Mouse (Mus musculus) right cerebral cortex, postnatal 36 days (tissue): ENCODE data around the gene Parp16.
"Not testable (repeated sequence)": the region's sequence is repeated elsewhere in the genome, so short reads cannot be mapped to it uniquely, and the experiment has no call there.

ENCODE experiments used
- DNase-seq, 2 experiments: peaks; one replicate each; pipeline ENCODE4 v3.0.0; 2022; ENCODE audit warnings: low spot score in 2 of 2, mixed read lengths in 1 of 2

The Parp16 gene

DNA sequence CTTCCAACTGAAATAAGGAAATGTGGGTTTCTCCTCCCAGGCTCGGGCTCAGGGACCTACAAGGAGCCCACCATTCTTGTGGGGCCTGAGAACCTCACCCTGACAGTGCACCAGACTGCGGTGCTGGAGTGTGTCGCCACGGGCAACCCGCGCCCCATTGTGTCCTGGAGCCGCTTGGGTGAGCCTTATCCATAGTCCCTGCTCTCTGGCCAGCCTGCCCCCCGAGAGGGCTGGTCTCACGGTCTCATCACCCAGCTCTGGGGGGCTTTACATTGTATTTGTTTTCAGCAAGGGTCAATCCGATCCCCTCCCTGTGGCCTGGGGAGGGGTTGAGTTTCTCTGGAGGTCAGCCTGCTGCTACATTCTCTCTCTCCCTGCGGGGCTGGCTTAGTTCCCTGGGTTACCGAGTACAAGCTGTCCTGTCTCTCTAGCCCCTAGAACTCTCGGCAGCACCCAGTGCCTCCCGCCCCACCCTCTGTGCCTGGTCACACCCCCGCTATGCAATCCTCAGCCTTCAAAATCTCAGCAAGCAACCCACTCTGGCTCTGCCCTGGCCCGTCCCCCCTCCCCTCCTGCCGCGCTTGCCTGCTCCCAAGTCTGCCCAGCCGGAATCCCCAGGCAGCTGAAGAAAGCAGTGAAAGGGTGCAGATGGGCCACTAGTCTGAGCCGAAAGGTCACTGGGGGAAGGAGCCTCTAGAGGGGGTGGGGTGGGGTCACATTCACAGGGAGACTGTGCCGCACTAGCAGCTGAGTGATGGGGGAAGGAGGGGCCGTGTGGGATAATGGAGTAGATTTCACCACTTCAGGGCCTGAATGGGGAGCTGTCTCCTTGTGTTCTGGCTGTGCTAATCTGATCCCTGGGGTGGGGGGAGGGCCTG, 16.6 kb upstream of the Parp16 start:
- DNase-seq, result no peak

DNA sequence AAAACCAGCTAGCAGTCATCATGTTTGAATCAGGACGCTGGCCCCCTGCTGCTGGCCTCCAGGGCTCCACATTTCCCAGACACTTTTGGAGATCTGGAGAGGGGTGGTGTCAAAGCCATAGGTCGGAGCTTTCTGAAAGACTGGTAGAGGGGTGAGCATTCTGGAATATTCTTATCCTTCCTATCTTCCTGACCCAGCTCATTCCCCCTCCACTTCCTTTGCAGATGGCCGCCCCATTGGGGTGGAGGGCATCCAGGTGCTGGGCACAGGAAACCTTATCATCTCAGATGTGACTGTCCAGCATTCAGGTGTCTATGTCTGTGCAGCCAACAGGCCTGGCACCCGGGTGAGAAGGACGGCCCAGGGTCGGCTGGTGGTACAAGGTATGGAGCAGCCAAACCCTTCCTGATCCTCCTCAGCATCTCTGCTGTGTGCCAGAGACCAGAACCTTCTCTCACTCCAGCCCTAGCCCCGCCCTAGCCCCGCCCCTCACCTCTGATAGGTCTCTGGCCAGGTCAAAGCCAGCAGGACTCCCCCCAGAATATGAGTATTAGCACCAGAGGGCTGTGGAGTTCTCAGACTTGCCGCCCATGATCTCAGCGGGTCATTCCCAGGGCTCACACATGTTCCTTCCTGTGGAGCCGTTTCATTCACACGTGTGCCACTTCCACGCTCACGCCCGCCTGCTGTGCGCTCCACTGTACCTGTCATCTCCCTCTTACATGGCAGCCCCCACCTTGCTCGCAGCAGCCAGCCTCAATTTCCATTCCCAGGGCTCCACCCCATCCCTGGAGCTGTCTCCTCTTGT, 15.1 kb upstream of the Parp16 start:
- DNase-seq, result no peak

DNA sequence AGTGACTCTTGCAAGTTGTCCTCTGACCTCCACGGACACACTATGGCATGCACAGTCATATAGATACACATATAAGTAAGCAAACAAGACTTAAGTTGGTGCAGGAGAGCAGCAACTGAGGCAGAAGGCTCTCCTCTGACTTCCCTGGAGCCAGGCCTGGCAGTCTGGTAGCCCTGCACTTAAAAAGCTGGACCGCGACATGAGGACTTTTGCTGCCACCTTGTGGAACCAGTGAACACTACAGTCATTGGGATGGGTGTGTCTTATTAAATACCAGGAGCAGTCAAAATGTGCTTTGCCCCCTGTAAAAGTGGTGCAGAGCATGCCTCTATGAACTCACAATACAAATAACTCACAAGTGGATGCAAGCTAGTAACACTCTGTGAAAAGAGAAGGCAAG, 6.6 kb upstream of the Parp16 start:
- DNase-seq, result peak; percentile 75

DNA sequence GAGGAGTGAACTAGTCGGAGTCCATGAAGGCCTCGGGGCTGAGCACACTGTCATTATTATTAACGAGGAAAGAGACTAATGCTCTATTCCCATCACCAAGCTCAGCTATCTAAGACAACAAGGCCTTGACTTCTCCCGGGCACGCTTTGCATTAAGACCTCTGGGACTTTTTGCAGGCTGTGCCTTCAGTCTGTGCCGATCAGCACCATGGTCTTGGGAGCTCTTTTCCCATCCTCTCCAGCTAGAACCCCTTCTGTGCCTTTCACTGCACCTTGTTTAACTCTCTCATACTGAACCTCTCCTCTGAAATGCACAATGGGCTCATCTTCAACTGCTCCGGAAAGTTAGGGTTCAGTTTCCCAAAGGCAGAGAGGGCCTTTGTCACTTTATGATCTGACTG, 4.8 kb upstream of the Parp16 start:
- DNase-seq, result no peak

DNA sequence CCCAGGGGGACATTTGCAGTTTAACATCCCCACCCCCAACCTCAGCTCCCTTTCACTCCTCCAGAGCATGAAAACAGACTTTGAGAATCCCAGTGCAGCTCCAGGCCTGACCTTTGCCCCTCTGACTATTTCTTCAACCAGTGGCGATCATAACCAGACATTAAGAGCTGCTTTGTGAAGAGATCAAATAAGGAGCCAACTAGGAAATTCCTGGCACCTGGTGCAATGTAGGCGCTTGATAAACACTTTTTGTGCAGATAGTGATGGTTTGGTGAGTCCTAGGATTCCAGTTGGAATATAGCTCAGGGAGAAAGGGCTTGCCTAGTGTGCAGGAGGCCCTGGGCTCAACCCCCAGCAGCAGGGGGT, 3.8 kb upstream of the Parp16 start:
- no peak for DNase-seq

DNA sequence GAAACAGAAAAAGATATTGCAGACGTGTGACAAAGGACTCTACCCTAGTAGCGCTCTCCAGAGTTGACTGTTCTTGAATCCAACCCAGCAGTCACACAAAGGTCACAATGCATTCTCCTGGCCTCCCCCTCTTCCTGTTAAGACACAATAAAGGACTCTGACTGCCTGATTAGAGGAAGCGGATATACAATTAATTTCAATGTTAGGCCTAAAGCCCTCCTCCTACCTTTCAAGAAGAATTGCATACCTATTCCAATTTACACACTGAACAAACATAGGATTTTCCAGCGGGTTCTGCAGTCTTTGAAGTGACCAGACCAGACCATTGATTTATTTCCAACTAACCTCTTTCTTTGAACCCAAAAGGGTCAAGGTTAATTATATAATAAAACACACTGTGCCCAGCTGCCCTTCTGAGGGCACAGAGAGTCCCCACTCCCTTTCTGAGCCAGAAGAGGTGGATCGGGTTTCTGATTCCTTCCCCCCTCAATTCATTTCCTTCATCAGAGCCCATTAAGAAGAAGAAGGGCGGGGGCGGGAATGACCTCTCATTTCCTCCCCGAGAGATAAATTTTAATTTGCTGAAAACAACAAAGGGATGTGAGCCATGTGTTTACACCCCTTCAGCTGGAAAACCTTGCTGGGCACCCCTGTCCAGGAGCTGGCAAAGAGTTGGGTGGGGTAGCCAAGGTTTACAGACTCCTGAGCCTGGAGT, 3.2 kb upstream of the Parp16 start:
- DNase-seq, result no peak

DNA sequence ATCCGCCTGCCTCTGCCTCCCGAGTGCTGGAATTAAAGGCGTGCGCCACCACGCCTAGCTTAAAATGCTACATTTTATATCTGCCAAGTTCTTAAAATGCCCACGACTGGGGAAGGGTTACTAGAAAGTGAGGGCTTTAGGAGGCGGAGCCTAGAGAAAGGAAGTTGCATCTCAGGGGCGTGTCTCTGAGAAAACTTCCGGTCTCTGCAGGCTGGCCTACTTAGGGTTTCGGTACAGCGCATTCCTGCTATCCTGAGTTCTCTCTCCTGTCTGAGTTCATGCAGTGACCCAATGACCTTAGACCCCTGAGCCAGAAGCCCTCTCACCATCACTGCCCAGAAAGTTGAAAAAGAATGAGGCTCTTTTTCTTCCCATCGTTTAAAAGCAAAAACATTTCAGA, 1.9 kb upstream of the Parp16 start:
- DNase-seq, result no peak

DNA sequence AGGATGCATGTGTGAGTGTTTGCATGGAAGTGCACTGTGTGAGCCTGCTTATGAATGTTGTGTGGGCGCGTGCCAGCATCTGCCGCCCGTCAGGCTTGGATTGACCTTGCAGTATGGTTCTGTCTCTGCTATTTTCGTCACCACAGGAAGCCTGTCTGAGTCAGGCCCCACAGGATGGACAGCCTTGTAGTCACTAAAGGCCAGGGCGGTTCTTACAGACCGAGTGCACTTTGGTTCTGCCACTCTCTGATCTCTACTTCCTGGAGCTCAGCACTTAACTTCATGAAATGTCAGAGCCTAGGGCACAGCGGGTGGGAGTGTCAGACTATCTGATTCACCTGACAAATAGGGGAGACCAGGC, 448 bp downstream of the Parp16 start:
- no peak for DNase-seq

DNA sequence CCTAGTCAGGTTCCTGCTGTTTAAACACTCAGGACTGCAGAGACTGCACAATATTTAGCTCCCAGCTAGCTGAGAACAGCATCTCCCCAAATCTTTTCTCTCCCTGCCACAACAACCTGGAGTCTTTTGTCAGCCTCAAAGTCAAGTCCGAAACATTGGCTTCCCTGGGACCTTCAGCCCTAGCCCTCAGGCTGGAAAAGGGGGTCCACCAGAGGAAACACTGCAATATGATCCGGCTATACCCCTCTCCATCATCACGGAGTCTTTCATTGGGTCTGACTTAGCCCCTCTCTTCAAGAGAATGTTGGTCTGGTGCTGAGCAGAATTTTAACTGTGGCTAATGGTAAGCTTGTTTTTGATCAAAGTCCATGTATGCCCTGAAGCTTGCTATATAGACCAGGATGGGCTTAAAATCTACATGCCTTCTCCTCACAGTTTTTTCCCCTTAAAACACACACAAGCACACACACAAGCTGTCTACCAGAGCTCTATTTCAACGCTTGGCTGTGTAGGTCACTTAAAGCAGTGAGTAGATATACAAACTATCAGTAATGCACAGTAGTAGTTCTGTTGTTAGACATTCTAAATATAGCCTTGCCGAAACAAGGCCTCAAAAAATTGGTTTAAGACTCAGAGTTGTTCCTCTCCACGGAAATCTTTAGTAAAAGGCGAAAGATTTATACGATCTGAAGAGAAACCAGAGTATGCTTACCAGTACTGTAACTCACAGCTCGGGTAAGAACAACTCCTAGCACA, 1.0 kb downstream of the Parp16 start:
- DNase-seq, result no peak

DNA sequence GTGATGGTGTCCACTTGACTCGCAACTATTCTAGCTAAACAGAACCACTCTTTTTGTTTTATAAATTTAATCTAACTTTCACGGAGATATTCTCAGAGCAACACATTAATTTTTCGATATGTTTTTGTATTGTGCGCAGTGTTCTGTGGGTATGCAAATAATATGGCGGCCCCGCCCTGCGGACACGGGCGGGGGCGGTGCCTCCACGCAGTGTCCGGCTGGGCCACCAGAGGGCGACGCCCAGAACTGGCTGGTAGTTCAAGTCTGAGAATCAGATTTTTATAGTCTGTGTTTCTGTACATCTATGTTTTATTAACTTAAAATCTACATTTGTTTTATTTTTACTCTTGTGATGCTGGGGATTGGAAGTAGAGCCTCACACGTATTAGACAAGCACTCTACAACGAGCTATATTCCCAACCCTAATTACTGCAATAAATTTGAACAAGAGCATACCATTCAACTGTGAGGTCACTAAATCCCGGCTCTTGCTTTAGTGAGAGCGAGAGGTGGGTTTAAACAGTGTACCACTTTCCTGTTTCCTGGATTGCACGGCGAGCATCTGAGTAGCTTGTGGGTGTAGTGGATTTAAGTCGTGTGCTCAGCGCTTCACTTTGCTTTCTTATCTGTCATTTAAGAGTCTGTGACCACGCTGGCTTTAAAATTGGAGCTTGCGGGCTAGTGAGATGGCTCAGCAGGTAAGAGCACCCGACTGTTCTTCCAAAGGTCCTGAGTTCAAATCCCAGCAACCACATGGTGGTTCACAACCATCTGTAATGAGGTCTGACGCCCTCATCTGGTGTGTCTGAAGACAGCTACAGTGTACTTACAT, 1.8 kb downstream of the Parp16 start:
- peak; percentile 84 to 90 for DNase-seq

DNA sequence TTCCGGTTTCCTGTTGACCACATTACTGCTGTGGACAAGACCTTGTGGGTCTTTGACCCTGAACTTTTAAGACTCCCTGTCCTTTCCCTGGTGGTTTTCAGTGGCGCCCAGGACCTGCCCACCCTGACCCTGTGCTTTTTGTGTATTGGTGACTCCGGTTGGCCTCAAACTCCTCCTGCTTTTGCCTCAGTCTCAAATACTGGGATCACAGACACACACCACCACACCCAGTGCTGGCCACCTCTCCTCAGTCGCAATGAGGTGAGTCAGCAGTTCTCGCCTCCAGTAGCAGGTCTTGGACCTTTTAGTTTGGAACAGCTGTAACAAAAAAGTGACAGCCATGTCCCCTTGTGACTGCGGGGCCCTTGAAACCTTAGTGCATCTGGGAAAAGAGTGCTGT, 2.7 kb downstream of the Parp16 start:
- DNase-seq, result no peak

DNA sequence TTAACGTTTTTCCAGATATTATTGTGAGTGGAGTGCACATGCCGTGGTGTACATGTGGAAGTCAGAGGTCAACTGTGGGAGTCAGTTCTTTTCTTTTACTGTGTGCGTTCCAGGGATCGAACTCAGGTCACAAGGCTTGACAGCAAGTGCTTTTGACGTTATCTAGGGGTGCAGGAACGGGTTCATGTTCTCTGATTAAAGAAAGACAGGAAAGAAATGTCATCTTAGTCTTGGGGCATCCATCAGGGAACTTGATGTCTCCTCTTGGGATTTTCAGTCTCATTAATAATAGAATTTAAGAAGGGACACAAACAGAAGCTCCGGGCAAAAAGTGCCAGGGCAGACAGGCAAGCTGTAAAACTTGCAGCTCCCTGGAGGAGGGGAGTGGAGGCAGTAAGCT, 4.6 kb downstream of the Parp16 start:
- no peak for DNase-seq

DNA sequence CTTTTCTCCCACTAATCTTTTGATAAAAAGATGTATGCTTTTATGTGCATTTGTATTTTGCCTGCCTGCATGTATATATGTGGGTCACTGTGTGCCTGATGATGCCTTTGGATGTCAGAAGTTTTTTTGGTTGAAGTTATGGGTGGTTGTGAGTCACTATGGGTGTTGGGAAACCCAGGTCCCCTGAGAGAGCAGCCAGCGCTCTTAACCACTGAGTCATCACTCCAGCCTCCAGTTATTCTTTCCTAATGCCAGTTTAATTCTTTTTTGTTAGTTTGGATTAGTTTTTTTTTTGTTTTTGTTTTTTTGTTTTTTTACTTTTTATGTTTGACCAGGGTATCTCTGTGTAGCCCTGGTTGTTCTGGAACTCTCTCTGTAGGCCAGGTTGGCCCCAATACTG, 5.5 kb downstream of the Parp16 start:
- DNase-seq, result no peak

DNA sequence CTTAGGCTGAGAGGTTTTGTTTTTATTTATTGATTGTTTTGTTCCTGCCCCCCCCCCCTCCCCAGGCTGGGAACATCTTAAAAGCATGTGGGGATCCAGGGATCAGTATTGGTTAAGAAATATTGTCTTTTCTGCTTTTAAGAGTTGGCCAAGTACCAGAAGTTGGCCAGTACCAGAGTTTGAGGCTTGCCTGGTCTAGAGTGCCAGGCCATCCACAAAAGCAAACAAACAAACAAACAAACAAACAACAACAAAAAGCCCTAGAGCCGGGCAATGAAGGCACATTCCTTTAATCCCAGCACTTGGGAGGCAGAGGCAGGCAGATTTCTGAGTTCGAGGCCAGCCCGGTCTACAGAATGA, 5.8 kb downstream of the Parp16 start:
- no peak for DNase-seq

DNA sequence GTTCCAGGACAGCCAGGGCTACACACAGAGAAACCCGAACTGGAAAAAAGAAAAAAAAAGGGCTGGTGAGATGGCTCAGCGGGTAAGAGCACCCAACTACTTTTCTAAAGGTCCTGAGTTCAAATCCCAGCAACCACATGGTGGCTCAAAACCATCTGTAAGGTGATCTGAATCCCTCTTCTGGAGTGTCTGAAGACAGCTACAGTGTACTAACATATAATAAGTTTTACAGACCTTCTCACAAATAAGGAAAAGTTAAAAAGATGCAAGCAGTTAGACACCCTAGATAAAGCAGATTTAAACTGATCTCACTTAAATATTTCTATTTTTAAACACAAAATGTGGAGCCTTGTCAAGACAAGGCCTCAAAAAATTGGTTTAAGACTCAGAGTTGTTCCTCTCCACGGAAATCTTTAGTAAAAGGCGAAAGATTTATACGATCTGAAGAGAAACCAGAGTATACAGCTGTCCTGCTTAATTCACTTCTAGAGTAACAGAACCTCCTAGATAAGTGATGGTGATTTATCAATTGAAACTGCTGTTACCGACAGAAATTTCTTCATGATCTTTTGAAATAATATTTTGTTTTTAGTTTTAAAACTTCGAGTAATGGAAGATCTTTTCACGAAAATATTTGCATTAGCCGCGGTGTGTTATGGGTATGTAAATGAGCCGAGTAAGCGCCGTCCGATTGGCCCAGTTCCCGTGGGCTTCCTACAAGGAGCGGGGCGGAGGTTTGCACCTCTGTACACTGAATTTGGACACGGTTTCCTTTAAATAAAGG, 6.4 kb downstream of the Parp16 start:
- DNase-seq, result peak; percentile 52 to 62

DNA sequence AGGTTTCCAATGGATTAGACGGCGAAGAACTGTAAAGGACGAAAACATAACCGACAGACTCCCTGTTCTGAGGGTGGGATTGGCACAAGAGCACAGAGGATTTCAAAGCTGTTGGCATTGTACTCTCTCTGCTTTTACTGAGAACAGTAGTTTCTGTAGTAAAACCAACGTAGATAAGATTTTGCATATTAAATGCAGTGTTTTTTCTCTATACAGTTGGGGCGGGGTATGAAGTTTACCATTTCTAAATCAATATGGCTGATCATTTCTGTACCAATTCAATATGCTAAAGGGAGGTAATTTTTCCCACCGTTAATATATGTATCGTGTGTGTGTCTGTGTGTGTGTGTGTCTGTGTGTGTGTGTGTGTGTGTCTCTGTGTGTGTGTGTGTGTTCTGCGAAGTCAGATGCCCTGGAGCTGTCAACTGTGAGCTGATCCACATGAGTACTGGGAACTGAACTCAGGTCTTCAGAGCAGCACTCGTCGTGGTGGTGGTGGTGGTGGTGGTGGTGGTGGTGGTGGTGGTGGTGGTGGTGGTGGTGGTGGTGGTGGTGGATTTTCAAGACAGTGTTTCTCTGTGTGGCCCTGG, 7.1 kb downstream of the Parp16 start:
- no peak for DNase-seq

DNA sequence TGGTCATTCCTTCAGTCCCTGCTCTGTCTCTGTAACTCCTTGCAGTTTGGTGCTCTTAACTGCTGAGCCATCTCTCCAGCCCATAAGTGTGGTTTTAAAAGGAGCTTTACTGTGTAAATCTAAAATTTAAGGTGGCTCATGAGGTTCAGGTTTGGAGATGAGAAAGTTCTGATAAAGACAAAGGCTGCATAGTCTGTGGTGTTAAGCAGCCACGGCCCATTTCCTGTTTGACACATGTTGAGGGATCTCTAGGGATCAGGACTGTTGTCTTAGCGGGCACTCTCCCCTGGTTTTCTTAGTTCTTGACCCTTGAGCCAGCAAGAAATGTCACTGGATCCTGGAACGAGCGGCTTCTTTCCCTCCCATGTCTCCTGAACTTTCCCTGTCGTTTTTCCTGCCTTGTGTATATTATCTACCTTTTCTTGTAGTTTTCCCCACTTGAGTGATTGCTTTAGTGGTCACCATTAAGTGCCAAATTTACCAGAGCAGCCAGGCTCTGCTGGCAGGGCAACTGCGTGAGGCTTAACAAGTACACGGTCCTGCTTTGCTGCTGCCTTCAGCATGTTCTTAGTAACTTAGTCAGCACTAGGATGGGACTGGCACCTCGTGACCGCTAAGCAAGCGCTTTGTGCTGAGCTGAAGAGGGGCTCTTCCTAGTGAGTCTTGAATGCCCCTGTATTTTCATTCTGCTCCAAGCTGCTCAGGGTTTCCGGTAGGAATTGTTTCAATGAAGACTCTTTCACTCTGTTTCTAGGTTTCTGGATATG, 10.1 kb downstream of the Parp16 start:
- no peak for DNase-seq

DNA sequence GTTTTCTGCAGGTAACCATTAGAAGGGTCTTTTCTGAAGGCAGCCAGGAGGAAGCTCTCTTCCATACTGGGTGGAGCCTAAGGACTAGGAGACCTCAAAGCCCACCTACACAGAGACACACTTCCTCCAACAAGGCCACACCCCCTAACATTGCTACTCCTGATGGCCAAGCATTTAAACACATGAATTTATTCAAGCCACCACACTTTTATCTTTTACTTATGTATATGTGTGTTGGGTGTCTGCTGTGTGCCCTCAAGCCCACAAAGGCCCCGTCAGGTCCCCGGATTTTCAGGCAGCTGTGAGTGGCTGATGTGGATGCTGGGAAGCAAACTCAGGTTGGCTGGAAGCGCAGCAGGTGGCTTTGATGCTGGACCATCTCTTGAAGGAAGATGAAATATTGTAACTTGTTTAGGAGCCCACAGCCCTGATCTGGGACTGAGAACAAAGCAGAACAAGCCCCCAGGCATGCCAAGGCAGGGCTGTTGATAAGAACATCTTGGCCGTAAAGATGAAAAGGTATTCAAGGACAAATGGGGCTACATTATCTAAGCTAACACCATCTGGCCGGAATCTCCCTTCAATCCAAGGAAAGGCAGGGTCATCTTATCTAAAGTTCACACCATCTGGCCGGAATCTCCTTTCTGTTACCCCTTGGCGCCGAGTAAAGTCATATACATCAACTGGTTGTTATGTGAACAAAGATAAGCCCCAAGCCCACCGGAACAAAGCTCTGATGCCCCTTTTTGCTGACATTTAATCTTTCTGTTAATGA, 12.1 kb downstream of the Parp16 start:
- not testable (repeated sequence) for DNase-seq
